Mouse (Mus musculus) small intestine, adult 2 months (tissue): ENCODE measurements around the gene Plac9a. TPM values are rescaled to one million over a fixed set of nuclear protein-coding genes. Genes with fewer than 3 reads are reported as not detected.
A peak's percentile ranks its signal among the peaks of the same experiment; 100 is the strongest.
"Not testable (repeated sequence)": the region's sequence is repeated elsewhere in the genome, so short reads cannot be mapped to it uniquely, and the experiment has no call there.

Experiments used
- H3K27ac ChIP-seq: fragments of 200-500 bp; 2 replicates; pipeline ENCODE4 v1.5.1; 2012; ENCODE audit warnings: low read depth, low read length, control low read depth, inconsistent platforms; ENCODE audit not compliant: insufficient read depth
- H3K27me3 ChIP-seq: fragments of 200-500 bp; 2 replicates; pipeline ENCODE4 v1.6.1; 2012; ENCODE audit warnings: mild to moderate bottlenecking, moderate library complexity, low read length, inconsistent platforms; ENCODE audit not compliant: control insufficient read depth, insufficient read depth
- H3K36me3 ChIP-seq: fragments of 200-500 bp; 2 replicates; pipeline ENCODE4 v1.6.1; 2012; ENCODE audit warnings: mild to moderate bottlenecking, low read length, control low read depth, inconsistent platforms; ENCODE audit not compliant: control insufficient read depth, insufficient read depth
- H3K4me1 ChIP-seq: fragments of 200-500 bp; 2 replicates; pipeline ENCODE4 v1.6.1; 2012; ENCODE audit warnings: low read length, inconsistent platforms, mixed read lengths; ENCODE audit not compliant: control insufficient read depth, insufficient read depth, insufficient read length
- H3K4me3 ChIP-seq: fragments of 200-500 bp; 2 replicates; pipeline ENCODE4 v1.5.1; 2012; ENCODE audit warnings: low read depth, mild to moderate bottlenecking, control low read depth, inconsistent platforms, low read length, moderate library complexity
- CTCF ChIP-seq: fragments of 200-500 bp; IDR thresholded peaks from 2 replicates; pipeline ENCODE4 v1.5.1; 2012; ENCODE audit warnings: low read depth, mild to moderate bottlenecking, control low read depth, inconsistent platforms, low read length, moderate library complexity, mixed read lengths; ENCODE audit not compliant: insufficient replicate concordance, insufficient read length; ENCODE audit errors: extremely low read depth
- POLR2A ChIP-seq: fragments of 200-500 bp; IDR thresholded peaks from 2 replicates; pipeline ENCODE4 v1.6.1; 2012; ENCODE audit warnings: low read depth, mild to moderate bottlenecking, control low read depth, inconsistent platforms, low read length, moderate library complexity
- WGBS: fragments of 180-500 bp; shearing (Covaris S2); methylation state at CpG from one replicate; pipeline ENCODE4 v1.1.7; 2018; 5-methylcytosine and 5-hydroxymethylcytosine counted together
- polyA plus RNA-seq: library from polyadenylated mRNA; depleted of rRNA; stranded (reverse); fragments of >200 nt; gene quantifications from 2 replicates; pipeline ENCODE4 v1.2.3, GENCODE M21; 2012

Gene Plac9a
- polyA plus RNA-seq, 1 experiment = not detected

DNA sequence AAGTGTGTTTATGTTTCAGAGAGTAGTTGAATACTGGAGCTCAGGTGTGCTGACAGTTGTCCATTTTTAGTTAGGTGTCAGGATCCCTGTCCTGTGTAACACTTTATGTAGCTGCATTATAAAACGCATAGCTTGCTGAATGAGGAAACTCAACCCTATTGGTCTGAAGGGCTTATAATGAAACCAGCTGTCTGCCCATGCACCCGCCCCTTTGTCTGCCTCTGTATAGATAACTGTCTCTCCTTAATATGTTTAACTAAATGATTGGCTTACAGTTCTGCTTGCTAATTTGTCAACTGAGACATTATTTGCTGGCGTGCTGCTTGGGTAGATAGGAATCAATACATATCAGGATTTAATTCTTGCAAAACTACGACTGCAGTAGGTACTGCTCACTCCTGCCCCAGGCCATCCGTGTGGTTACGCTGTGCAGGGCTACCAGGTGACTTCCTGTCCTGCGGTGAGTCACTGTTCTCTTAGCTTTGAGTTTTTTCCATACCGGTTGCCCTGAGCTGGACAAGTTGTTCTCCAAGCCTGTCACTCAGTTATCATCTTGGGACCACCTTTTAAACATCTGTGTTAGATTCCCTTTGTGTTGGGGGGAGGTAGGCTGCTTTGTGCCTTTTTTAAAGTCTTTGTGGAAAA is 47.5 kb downstream of the Plac9a start:
- Histone ChIP-seq H3K27me3 (no peaks in the 10 kb centered on the region), H3K36me3 (0 out of 2 replicates have a peak, but pooled peaks cover 2% of the 10 kb centered on the region), H3K27ac (peak overlapping the region; percentile 14; the same call in 1 of the 2 replicates), H3K4me3 (no peak overlapping the region), H3K4me1 (peaks cover 41% of the 10 kb centered on the region)
- 20% methylated on average over 8 of the region's 8 CpGs for WGBS
- TF ChIP-seq CTCF (no peak), POLR2A (no peak)

DNA sequence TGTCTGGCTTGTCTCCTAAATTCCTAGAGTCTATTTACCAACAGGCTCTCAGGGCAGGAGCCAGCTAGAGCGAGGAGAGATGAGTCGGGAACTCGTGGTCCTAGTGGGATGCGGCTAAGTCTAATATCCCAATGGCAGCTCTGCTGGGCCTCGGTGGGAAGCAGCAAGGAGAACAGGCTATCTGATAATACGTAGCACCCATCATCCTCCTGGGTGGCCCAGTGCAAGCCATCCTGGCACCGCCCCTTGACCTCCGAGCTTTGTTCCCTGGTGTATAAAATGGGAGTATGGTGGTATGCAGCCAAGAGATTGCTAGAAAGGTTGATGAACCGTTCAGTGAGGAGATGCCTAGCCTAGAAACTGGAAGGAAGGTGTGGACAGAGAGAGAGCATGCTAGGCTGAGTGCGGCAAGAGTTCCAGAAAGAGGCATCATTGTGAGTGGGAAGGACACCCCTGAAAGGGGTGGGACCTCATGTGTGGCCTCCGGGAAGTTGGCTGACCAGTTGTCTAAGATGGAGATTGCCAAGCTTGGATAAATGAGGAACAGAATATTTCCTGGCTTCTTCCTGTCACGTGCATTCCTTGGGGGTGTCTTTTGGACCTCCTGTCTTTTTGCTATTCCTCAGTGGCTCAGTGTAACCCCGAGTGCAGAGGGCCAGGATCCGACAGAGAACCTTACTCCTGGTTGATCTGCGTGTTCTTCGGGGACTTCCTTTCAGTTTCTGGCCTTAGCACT is 49.0 kb downstream of the Plac9a start:
- WGBS = 67% methylated on average over 16 of the region's 16 CpGs
- no peaks in the 10 kb centered on the region for H3K27me3 ChIP-seq
- H3K4me3 ChIP-seq = no peak overlapping the region
- peaks cover 47% of the 10 kb centered on the region for H3K4me1 ChIP-seq
- no peak overlapping the region for H3K27ac ChIP-seq
- H3K36me3 ChIP-seq = 0 out of 2 replicates have a peak, but pooled peaks cover 2% of the 10 kb centered on the region
- TF ChIP-seq CTCF (no peak), POLR2A (no peak)

DNA sequence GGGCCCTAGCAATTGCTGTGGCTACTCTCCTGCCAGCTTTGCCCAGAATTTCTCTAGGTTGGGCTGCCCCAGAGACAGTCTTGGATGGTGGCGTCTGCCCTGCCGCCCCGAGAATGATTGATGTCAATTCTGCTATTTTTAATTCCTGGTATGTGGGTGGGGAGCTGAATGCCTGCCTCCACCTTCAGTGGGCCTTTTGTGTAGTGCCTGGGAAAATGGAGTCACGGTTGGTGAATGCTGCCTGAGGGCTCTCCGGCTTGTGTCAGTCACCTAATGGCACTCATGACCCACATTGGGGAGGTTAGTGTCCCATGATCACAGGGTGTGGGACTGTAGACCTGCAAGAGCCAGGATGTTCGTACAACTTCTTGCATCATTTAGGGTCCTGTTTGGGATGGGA is 49.6 kb downstream of the Plac9a start:
- WGBS = 85% methylated on average over 6 of the region's 6 CpGs
- Histone ChIP-seq H3K27ac (no peak overlapping the region), H3K4me3 (no peak overlapping the region), H3K4me1 (peaks cover 48% of the 10 kb centered on the region), H3K27me3 (no peaks in the 10 kb centered on the region), H3K36me3 (0 out of 2 replicates have a peak, but pooled peaks cover 2% of the 10 kb centered on the region)
- TF ChIP-seq POLR2A (no peak), CTCF (no peak)

DNA sequence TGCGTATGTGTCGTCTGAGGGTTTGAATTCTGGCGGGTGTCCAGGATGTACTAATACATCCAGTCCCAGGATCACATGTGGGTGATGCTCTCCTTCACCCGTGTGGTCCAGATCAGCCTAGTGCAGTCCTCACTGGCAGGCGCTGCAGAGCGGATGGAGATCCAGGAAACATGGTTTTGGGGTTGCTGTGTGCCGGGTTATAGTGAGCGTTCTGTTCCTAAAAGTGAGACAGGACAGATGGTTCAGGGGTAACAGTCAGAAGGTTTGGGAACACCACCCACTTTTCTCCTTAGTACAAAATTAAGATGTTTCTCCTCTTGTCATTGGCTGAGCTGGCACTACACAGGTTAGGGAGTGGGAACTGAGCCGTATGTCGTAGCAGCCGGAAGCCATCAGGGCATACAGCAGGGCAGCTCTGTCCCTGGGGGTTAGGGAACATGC is 50.8 kb downstream of the Plac9a start:
- 86% methylated on average over 11 of the region's 11 CpGs for WGBS
- no peak overlapping the region for H3K27ac ChIP-seq
- TF ChIP-seq POLR2A = no peak
- no peak for TF ChIP-seq CTCF
- 0 out of 2 replicates have a peak, but pooled peaks cover 3% of the 10 kb centered on the region for H3K36me3 ChIP-seq
- no peak overlapping the region for H3K4me3 ChIP-seq
- peaks cover 44% of the 10 kb centered on the region for H3K4me1 ChIP-seq
- H3K27me3 ChIP-seq = no peaks in the 10 kb centered on the region

DNA sequence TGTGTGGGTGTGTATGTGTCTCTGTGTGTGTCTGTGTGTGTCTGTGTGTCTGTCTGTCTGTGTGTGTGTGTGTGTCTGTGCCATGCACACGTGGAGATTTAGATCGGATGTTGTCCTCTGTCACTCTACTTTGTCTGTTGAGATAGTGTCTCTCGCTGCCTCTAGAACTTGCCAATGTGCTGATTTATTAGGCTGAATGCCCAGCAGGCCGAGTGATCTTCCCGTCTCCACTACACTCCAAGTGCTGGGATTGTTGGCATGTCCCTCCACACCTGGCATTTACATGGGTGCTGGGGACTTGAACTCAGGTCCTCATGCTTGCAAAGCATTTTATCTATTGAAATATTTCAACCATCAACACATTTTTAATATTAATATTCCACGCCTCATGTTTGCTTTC is 51.7 kb downstream of the Plac9a start:
- no peak overlapping the region for H3K27ac ChIP-seq
- no peak for TF ChIP-seq CTCF
- no peak for TF ChIP-seq POLR2A
- H3K4me1 ChIP-seq = peaks cover 45% of the 10 kb centered on the region
- whole genome bisulfite sequencing = 56% methylated on average over 6 of the region's 6 CpGs
- no peak overlapping the region for H3K4me3 ChIP-seq
- 0 out of 2 replicates have a peak, but pooled peaks cover 3% of the 10 kb centered on the region for H3K36me3 ChIP-seq
- no peaks in the 10 kb centered on the region for H3K27me3 ChIP-seq

DNA sequence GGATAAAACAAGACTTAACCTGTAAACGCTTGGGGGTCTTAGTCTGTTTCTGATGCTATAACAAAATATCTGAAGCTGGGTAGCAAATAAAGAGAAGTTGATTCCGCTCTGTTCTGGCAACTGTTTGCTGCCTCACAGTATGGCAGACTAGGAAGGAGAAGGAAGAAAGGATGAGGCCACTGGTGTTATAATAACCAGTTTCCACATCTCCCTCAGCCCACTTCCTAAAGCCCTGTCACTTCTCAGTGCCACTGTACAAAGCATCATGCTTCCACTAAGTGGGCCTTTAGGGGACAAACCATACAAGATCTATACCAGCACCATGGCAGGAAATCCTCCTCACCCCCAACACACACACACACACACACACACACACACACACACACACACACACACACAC is 52.5 kb downstream of the Plac9a start:
- peaks cover 40% of the 10 kb centered on the region for H3K4me1 ChIP-seq
- TF ChIP-seq POLR2A (no peak), CTCF (no peak)
- H3K36me3 ChIP-seq = 0 out of 2 replicates have a peak, but pooled peaks cover 3% of the 10 kb centered on the region
- no peak overlapping the region for H3K4me3 ChIP-seq
- H3K27me3 ChIP-seq = no peaks in the 10 kb centered on the region
- 94% methylated on average over 2 of the region's 2 CpGs for WGBS
- H3K27ac ChIP-seq = no peak overlapping the region

DNA sequence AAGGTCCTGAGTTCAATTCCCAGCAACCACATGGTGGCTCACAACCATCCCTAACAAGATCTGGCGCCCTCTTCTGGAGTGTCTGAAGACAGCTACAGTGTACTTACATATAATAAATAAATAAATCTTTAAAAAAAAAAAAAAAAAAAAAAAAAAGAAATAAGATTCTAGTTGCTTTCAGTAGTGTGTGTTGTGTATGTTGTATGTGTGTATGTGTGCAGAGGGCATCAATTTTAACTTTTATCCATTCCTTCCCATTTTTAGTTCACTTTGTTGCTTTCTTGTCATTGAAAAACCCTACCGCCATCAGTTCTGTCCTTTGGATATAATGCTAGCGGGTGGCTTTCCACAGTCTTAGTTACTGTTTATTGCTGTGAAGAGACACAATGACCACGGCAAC is 54.2 kb downstream of the Plac9a start:
- H3K27ac ChIP-seq, H3K4me3 ChIP-seq, H3K36me3 ChIP-seq, H3K27me3 ChIP-seq: not testable (repeated sequence)
- H3K4me1 ChIP-seq = peaks cover 36% of the 10 kb centered on the region
- WGBS = 90% methylated on average over 3 of the region's 4 CpGs
